Mouse (Mus musculus) heart, adult 8-10 months (tissue): Measurements from ENCODE around the gene Elmsan1. TPM values are rescaled to one million over a fixed set of nuclear protein-coding genes. Genes with fewer than 3 reads are reported as not detected.

ENCODE experiments used
- DNase-seq: peaks from one replicate; pipeline ENCODE4 v3.0.0; 2022; ENCODE audit warnings: low spot score
- total RNA-seq, 4 experiments: library from RNA; stranded (reverse); gene quantifications; 2 replicates each; pipeline ENCODE4 v1.2.4; 2022

Gene Elmsan1
- total RNA-seq, 4 experiments from 2014 or later, result 13.1 to 17.5 (median 14.5) TPM

DNA sequence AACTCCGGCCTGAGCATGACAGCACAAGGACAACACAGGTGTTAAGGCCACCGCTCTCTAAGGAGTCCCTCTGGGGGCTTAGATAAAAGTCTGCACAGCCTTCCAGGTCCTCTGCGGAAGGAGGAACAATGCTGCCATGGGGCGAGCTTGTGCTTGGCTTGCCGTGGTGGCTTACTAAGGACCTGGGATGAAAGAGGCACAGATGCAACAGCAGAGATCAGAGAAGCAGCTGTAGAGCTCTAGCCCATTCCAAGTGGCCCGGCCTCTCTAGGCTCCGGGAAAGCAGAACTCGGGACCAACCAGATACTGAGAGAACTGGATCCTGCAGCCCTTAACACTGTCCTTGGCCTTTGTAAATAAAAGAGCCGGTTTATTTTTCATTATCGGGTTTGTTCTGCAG, 66.8 kb downstream of the Elmsan1 start:
- DNase-seq, result no peak

DNA sequence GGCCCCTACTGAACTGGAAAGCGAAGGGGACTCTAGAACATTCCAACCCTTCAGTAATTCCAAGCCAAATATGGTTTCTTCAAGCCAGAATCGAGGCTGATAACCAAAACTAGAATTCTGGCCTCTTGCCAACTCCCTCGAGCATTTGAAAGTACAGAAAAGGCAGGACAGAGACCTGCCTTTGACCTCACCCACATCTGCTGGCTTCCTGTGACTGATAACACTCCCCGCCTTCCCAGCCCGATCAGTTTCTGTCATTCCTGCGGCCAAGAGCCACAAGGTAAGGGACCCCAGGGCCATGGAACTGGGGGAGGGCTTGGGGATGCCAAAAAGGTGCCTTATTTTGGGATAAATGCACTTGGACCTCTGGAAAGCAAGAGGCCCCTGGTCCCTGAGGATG, 67.7 kb downstream of the Elmsan1 start:
- DNase-seq, result no peak

DNA sequence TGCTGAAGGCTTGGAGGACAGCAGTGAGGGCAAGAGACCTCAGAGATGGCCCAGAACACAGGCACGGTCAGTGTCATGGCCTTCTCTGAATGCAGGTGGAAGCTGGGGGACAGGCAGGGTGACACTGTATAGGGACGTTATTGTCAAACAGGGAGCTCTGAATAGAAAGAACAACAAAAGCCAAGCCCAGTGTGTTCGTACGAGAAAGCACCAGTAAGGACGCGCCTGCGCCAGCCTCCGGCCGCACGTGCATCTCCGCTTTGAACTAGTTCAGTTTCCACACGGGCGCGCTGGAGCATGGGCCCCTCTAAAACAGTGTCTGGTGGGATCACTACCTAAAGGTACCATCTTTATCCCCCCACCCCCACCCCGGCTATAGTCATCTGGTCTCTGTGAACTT, 68.7 kb downstream of the Elmsan1 start:
- no peak for DNase-seq

DNA sequence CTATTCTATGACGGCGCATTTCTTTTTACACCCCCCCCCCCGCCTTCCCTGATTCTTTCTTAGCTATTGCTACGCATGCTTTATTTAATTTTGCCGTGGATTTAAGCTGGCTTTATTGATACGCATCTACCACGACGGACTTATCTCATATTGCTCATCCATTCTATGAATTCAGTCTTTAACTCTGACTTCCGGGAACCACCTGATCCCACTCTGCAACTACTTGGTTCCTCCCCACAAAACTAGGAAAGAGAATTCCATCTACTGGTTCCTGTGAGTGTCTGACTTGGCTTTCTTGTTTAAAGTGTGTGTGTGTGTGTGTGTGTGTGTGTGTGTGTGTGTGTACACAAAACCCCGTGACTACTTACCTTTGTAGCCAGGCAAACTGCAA, 70.1 kb downstream of the Elmsan1 start:
- no peak for DNase-seq

DNA sequence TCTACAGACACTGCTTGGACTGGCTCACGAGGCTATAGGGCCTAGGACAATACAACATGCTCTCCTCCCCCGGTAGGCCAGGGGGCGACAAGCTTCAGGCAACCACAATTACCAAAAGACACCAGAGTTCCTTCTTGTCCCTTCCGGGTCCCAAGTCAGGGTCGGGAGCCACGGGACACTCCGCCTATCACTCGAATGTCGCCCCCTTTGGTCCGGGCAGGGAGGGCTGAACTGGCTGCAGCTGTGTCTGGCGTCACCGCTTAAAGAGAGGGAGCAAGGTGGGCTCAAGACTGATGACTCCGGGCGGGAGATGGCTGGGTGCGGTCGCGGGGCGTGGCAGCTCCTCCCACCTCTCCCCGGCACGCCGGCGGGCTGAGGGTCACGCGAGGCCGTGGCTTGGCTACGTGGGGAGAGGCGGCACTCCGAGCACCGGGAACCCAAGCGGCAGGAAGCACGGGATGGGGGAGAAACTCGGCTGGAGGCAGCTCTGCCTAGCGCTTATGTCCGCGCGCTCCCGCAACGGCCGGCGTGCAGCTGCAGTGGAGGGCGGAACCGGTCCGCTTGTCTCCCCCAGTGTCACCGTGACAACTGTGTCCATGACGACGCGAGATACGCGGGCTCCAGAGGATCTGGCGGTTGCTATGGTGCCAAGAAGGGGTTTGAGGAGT, 70.6 kb downstream of the Elmsan1 start, which contains the start of gene Pnma1:
Gene Pnma1, minus strand, starts transcription at position 536 of the 668 bp plus-strand sequence.
- DNase-seq, result peak; percentile 61

DNA sequence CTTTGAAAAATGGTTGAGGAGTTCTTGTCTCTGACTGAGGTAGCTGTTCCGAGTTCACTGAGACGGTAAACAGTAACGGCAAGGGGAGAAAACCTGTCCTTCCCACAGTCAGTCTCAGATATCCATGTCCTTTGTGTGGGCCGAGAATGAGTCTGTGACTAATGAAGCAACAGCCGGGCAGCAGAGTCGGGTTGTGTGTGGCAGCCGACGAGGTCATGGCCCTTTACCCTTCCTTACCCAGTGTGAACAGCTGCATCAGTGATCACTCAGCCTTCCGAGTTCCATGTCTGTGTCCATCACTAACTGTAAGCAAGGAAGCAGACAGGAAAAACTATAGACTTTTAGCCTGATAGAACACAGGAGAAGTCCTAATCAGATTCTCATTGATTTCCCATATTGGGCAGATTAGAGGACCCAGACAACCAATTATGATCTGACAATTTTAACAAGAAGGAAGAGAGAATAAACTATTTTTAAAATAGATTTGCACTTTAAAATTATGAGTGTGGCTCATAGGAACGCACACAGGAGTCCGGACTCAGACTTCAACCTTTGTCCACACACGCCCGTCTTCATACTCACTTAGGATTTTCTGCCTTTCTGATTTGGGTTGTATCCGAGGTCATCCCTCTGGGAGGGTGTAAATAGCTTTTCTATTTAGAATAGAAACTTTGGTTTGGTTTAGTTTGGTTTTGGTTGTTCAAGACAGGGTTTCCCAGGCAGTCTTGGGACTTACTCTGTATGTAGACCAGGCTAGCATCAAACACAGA, 76.2 kb downstream of the Elmsan1 start:
- DNase-seq, result no peak

DNA sequence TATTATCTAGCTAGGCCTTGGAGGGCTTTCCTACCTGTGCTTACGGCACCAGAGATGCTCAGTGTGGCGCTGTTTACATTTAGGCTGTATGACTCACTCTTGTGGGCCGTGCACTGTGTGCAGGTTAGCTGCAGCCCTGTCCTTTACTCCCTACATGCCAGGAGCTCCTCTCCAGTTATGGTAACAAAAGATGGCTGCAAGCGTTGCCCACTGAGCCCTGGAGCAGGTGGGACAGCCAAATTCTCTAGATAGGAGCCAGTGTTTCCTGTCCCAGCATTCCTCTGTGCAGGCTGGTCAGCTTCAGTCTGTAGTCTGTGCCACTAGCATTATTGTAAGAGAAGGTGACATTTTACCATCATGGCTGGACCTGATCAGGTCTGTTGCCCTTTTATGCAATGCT, 77.4 kb downstream of the Elmsan1 start:
- DNase-seq, result no peak

DNA sequence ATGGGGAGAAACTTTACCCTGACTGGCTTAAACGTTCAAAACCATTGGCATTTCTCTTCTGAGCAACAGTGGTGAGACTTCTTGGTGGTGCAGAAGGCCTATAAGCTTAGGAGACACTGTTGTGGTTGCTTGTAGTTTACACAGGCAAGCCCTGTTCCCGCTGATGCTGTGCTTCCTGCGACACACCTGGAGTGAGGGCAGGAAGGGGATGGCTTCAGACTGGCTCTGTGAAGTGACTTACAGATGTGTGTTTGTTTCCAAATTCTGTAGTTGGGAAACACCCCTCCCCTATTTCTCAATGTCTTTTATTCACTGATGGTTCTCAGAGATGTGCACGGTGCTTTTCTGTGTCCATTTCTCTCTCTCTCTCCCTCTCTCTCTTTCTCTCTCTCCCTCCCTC, 78.5 kb downstream of the Elmsan1 start:
- DNase-seq, result no peak

DNA sequence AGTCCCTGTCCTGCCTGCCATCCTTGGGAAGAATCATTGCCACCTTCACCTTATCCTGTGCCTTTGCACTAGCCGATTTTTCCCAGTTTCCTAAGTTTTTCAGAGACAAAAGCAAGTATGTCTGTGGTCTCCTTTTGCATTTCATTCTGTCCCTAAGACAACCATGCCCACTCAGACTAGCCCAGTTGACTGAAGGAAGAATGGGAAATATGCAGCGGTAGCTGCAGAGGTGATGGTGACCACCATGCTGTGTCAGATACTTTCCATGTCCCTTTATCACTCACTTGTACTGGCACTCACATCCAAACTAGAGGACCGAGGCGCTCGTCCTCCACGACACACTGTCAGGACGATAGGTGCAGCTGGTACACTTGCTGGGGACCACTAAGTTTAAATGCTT, 81.5 kb downstream of the Elmsan1 start:
- DNase-seq, result no peak

DNA sequence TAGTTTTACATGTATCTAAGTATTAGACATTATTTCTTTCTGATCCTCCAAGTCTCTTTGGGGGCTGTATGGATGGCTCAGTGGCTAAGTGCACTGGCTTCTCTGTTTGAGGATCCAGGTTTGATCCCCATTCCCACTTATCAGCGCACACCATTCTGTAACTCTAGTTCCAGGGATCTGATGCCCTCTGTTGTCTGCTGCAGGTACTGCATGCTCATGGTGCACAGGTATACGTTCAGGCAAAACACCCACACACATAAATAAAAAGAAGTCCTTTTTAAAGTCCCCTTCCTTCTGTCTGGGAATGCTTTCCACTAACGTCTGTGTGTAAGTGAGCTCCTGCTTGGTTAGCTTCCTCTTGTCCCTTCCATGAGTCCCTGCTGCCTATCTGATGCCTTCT, 86.4 kb downstream of the Elmsan1 start:
- DNase-seq, result no peak

DNA sequence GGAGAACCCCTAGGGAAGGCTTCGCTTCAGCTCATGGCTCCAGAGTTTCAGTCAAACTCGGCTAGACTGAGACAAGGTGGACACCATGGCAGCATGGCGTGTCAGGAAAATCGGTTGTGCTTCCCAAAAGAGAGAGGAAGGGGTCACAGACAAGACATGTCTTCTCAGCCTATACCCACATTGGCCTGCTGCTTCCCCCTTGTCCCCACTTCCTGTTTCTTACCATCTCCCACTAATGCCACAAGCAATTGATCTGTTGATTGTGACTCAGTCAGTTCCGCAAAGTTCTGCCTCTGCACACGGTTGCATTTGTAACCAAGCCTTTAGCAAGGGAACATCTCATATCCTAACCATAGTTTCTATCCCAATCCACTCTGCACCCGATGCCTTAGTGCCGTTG, 88.8 kb downstream of the Elmsan1 start:
- DNase-seq, result no peak

DNA sequence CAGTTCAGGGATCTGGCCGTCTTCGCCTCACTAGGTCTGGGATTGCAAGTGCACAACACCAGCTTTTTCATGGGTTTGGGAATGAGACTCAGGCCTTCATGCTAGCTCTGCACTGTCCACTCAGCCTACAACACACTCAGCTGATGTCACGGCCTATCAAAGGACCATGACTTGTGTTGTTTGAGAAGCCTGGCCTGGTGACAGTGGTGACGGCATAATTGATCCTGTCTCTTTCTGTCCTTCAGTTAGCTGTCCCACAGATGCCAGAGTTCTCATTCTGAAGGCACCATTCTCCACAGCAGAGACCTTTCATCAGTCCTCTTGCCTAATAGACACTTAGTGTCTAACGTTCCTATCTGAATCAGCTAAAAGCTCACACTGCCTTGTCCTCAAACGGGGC, 90.1 kb downstream of the Elmsan1 start:
- no peak for DNase-seq

DNA sequence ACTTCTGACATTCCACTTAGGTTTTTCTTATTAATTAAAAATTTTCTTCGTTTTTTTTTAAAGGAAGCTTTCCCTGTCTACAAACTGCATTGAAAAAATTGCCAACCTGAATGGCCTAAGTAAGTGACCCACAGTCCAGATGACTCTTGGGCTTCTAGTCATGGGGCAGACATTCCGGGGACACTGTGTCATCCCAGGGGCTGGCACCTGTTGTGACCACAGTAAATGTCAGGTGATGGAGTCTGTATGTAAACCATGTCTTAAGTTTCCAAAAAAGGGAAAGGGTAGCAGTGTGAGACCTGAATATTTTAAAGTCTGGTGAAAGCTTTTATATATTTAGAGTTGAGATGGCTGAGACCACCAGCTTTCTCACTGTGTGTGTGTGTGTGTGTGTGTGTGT, 91.8 kb downstream of the Elmsan1 start:
- DNase-seq, result no peak

DNA sequence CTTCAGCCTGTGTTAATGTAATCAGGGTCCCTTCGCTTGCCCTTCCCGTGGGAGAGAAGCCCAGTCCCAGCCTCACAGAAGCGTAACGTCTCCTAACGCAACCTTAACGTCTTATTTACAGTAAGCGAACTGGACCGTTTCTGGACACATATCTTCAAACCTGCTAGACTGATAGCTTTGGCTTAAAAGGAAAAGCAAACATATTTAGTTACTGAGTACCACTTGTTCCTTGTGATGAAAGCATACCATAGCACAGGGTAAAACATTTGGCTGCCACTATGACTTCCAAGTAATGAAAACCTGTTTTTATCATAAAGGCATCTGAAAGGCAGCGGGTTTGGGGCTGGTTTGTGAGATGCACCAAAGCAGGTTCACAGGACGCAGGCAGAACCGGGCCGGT, 92.8 kb downstream of the Elmsan1 start:
- no peak for DNase-seq

DNA sequence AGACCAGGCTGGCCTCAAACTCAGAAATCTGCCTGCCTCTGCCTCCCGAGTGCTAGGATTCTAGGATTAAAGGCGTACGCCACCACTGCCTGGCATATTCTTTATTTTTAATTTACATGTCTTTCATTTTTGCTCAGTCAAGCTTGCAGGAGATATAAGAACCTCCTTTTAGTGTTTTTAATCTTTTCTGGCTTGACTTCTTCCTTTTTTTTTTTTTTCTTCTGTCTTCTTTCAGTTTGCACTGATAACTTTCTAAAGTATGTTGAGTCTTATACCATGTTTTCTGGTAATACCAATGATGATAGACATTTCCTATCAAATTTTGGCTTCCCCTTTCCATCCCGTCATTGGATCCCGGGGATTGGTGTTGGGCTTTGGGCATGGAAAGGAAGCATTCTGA, 99.1 kb downstream of the Elmsan1 start:
- DNase-seq, result no peak

DNA sequence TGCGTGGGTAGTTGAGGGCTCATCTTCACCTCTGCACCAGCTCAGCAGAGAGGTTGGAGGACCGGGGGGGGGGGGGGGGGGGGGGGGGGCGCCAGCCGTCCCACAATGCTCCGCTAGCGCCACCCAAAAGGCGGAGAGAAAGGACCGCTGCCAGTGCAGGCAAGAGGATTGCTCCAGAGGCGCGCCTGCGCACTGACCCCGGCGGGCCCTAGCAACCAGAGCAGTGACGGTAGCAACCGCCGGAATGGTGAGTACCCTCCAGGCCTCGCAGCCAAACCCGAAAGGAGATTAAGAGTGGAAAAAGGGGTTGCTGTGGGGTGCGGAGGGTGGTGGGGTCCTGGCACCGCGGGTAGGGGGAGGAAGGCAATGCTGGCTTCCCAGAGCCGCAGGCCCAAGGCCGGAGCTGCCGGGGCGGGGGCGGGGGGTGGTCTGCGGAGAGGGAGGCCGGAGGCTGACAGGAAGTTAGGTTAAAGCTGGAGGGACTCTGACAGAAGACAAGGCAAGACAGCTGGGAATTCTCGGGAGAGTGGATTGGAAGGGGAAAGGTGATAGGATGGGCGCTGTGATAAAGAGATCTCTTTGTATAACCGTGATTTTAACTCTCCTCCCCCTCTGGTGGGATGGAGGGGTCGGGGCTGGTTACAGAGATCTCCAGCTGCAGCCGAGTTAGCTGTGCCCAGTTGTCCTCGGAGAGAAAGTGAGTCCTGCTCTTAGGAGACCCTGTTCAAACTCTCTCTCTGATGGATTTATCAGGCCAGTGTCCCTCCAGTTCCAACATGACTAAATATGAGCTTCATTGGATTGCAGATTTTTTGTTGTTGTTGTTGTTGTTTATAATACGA, 104.3 kb downstream of the Elmsan1 start, which contains the start of gene Dnal1:
Gene Dnal1, plus strand, starts transcription at position 214 of the 842 bp plus-strand sequence.
- DNase-seq, result peak; percentile 83

DNA sequence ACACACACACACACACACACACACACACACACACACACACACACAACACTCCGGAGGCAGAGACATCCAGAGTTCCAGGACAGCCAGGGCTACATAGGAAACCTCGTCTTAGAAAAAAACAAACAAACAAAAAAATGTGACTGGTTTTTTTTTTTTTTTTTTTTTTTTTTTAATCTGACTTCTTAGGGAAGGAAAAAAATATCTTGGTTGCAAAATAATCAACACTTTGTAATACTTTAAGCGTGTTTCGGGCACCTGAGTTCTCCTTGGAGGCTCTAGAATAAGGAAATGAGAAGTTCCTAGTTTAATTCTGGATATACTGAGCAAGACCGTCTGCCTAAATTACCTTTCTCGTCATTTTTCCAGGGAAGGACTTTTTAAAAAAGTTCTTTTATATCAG, 105.0 kb downstream of the Elmsan1 start:
- DNase-seq, result no peak

DNA sequence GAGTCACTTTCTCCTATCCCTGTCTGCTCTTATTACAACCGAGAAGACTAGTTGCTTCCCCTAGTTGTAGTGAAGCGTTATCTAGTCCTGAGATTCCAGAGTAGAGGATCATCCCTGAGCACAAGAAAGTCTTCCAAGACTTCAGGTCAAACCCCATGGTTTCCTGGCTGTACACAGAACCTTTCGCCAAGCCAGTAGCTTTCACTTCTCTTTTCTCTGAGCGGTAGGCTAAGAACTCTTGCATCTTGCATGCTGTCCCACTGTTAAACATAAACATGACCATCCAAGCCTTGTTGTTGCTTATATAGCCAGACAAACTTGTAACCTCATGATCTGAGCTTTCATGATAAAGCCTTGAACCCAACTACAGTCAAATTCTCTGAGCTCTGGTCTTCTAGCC, 107.9 kb downstream of the Elmsan1 start:
- no peak for DNase-seq

DNA sequence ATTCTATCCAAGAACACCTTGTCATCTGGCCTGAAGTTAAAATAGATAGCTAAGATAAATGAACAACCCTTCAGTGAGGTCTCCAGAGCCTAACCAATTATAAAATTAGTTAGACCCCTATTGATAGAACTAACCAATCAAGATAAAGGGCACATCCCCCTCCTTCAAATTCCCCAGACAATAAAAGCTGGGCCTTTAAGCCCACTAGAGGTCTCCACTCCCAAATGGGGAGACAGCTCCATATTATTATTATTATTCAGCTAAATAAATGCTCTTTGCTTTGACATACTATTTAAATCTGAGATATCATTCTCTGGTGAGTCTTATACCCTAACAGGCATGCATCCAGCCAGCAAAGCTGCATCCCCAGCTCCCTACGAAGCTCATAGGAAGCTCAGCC, 108.8 kb downstream of the Elmsan1 start:
- no peak for DNase-seq

DNA sequence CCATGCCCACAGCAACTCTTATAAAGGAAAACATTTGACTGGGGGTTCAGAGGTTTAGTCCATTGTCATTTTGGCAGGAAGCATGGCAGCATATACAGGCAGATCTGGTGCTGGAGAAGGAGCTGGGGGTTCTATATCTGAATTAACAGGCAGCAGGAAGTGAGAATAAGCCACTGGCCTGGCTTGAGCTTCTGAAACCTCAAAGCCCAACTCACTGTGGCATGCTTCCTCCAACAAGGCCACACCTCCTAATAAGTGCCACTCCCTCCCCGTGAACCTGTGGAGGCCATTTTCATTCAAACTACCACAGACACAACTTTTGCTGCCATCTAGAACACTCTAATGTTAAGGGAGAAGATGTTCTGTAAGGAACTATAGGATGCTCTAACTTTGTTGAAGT, 111.0 kb downstream of the Elmsan1 start:
- DNase-seq, result no peak

DNA sequence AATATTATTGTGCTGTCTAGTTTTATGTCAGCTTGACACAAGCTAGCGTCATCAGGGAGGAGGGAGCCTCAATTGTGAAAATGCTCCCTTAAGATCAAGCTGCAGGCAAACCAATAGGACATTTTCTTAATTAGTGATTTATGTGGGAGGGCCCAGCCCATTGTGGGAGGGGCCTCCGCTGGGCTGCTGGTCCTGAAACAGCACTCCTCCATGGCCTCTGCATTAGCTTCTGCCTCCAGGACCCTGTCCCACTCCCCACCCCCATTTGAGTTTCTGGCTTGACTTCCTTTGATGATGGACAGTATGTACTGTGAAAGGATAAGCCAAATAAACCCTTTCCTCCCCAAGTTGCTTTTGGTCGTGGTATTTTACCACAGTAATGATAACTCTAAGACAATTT, 111.7 kb downstream of the Elmsan1 start:
- no peak for DNase-seq

DNA sequence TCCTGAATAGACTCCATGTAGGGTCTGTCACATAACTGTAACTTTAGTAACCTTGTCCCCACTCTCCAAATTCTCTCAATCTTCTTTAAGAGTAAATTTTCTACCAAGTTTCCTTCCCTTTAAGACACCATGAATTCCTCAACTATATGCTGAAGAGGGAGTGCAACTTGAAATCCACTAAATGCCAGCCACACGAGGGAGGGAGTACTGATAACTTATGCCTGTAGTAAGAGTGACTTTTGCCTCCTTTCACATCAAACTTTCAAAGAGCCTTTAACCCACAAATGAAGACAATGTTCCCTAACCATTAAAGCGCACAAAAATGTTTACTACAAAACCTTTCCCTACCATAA, 117.2 kb downstream of the Elmsan1 start:
- no peak for DNase-seq
